Mouse (Mus musculus) MEL (cell line): Measurements from ENCODE around the gene Sds. TPM values are rescaled to one million over a fixed set of nuclear protein-coding genes. Genes with fewer than 3 reads are reported as not detected.

Source experiments
- DNase-seq: peaks from one replicate; pipeline ENCODE4 v3.0.0; 2011; ENCODE audit warnings: low read depth, low spot score
- H3K27ac ChIP-seq: 2 replicates; pipeline ENCODE4 v1.5.1; 2012; ENCODE audit warnings: low read depth, mild to moderate bottlenecking, control low read depth, low read length, moderate library complexity; ENCODE audit not compliant: control insufficient read depth
- H3K27me3 ChIP-seq, 2 experiments: fragments of 150-350 bp in 1 of 2; sonication (generic) in 1 of 2; 2 replicates each; pipeline ENCODE4 v1.6.1; 2012; ENCODE audit warnings: low read length in 2 of 2, mild to moderate bottlenecking in 2 of 2, improper control_type of control experiment in 1 of 2, moderate library complexity in 1 of 2; ENCODE audit not compliant: insufficient read depth in 2 of 2, control insufficient read depth in 1 of 2
- H3K36me3 ChIP-seq, 2 experiments: 2 replicates each; pipeline ENCODE4 v1.6.1; 2012 to 2014; ENCODE audit warnings: low read length in 2 of 2, improper control_type of control experiment in 1 of 2, inconsistent platforms in 1 of 2, mild to moderate bottlenecking in 1 of 2; ENCODE audit not compliant: insufficient read depth in 2 of 2, control insufficient read depth in 1 of 2
- H3K4me1 ChIP-seq, 2 experiments: fragments of 150-350 bp in 1 of 2; sonication (generic) in 1 of 2; 2 replicates each; pipeline ENCODE4 v1.6.1; 2012; ENCODE audit warnings: low read length in 2 of 2, improper control_type of control experiment in 1 of 2, mild to moderate bottlenecking in 1 of 2; ENCODE audit not compliant: insufficient read depth in 2 of 2, control insufficient read depth in 1 of 2
- H3K4me3 ChIP-seq, 2 experiments: fragments of 150-350 bp in 1 of 2; sonication (generic) in 1 of 2; 2 replicates each; pipeline ENCODE4 v1.5.1; 2012; ENCODE audit warnings: low read depth in 2 of 2, low read length in 2 of 2, mild to moderate bottlenecking in 2 of 2, moderate library complexity in 2 of 2, control low read depth in 1 of 2, improper control_type of control experiment in 1 of 2; ENCODE audit not compliant: control insufficient read depth in 1 of 2, insufficient read depth in 1 of 2
- H3K79me2 ChIP-seq: 2 replicates; pipeline ENCODE4 v1.6.1; 2012; ENCODE audit warnings: mild to moderate bottlenecking, low read length, moderate library complexity; ENCODE audit not compliant: control insufficient read depth, poor library complexity, insufficient read depth
- H3K9ac ChIP-seq: 2 replicates; pipeline ENCODE4 v1.6.1; 2012; ENCODE audit warnings: low read depth, mild to moderate bottlenecking, control low read depth, low read length, moderate library complexity; ENCODE audit not compliant: control insufficient read depth, poor library complexity, severe bottlenecking
- H3K9me3 ChIP-seq: fragments of 150-350 bp; sonication (generic); replicated peaks from 2 replicates; pipeline ENCODE4 v1.6.1; 2012; ENCODE audit warnings: mild to moderate bottlenecking, low read length, improper control_type of control experiment, moderate library complexity; ENCODE audit not compliant: insufficient read depth
- BHLHE40 ChIP-seq: IDR thresholded peaks from 2 replicates; pipeline ENCODE4 v1.6.1; 2012; ENCODE audit warnings: low read depth, mild to moderate bottlenecking, inconsistent platforms, low read length, improper control_type of control experiment, borderline replicate concordance
- CHD1 ChIP-seq: IDR thresholded peaks from 2 replicates; pipeline ENCODE4 v1.6.1; 2012; ENCODE audit warnings: low read depth, mild to moderate bottlenecking, inconsistent platforms, low read length, improper control_type of control experiment
- CTCF ChIP-seq, 3 experiments: IDR thresholded peaks in 2 of 3; conservative IDR thresholded peaks in 1 of 3; 2 replicates each; pipeline ENCODE4 v1.5.1; 2011 to 2012; ENCODE audit warnings: low read length in 3 of 3, low read depth in 2 of 3, mild to moderate bottlenecking in 2 of 3, improper control_type of control experiment in 1 of 3, inconsistent platforms in 1 of 3, mixed read lengths in 1 of 3, moderate library complexity in 1 of 3; ENCODE audit not compliant: control insufficient read depth in 1 of 3, insufficient read depth in 1 of 3, poor library complexity in 1 of 3, severe bottlenecking in 1 of 3
- ELF1 ChIP-seq: IDR thresholded peaks from 2 replicates; pipeline ENCODE4 v1.6.1; 2014; ENCODE audit warnings: low read depth, mild to moderate bottlenecking, inconsistent platforms, low read length, improper control_type of control experiment, moderate library complexity
- GABPA ChIP-seq: IDR thresholded peaks from 2 replicates; pipeline ENCODE4 v1.6.1; 2012; ENCODE audit warnings: low read depth, mild to moderate bottlenecking, inconsistent platforms, low read length, improper control_type of control experiment, moderate library complexity
- HCFC1 ChIP-seq: IDR thresholded peaks from 2 replicates; pipeline ENCODE4 v1.6.1; 2012; ENCODE audit warnings: low read depth, mild to moderate bottlenecking, inconsistent platforms, low read length, improper control_type of control experiment, moderate library complexity
- JUND ChIP-seq: IDR thresholded peaks from 2 replicates; pipeline ENCODE4 v1.6.1; 2011; ENCODE audit warnings: low read depth, mild to moderate bottlenecking, improper control_type of control experiment, low read length
- KAT2A ChIP-seq: conservative IDR thresholded peaks from 2 replicates; pipeline ENCODE4 v1.6.1; 2012; ENCODE audit warnings: low read depth, low read length, improper control_type of control experiment, inconsistent platforms
- MAFK ChIP-seq: IDR thresholded peaks from 2 replicates; pipeline ENCODE4 v1.6.1; 2011; ENCODE audit warnings: low read depth, mild to moderate bottlenecking, low read length, improper control_type of control experiment, borderline replicate concordance
- MAX ChIP-seq: IDR thresholded peaks from 2 replicates; pipeline ENCODE4 v1.6.1; 2011; ENCODE audit warnings: low read length, improper control_type of control experiment
- MAZ ChIP-seq: IDR thresholded peaks from 2 replicates; pipeline ENCODE4 v1.6.1; 2012; ENCODE audit warnings: low read depth, mild to moderate bottlenecking, inconsistent platforms, low read length, improper control_type of control experiment
- MXI1 ChIP-seq: IDR thresholded peaks from 2 replicates; pipeline ENCODE4 v1.6.1; 2011; ENCODE audit warnings: mild to moderate bottlenecking, low read depth, low read length, improper control_type of control experiment
- MYB ChIP-seq: IDR thresholded peaks from 2 replicates; pipeline ENCODE4 v1.6.1; 2011; ENCODE audit warnings: mild to moderate bottlenecking, low read depth, low read length, improper control_type of control experiment
- MYC ChIP-seq: IDR thresholded peaks from 2 replicates; pipeline ENCODE4 v1.6.1; 2011; ENCODE audit warnings: low read depth, mild to moderate bottlenecking, low read length, improper control_type of control experiment, moderate library complexity
- NRF1 ChIP-seq: IDR thresholded peaks from 2 replicates; pipeline ENCODE4 v1.6.1; 2014; ENCODE audit warnings: low read depth, mild to moderate bottlenecking, inconsistent platforms, low read length, improper control_type of control experiment, moderate library complexity; ENCODE audit not compliant: poor library complexity, insufficient read depth, severe bottlenecking
- POLR2A ChIP-seq, 2 experiments: IDR thresholded peaks; 2 replicates each; pipeline ENCODE4 v1.6.1; 2011 to 2012; ENCODE audit warnings: low read length in 2 of 2, mild to moderate bottlenecking in 2 of 2, control low read depth in 1 of 2, improper control_type of control experiment in 1 of 2, low read depth in 1 of 2, moderate library complexity in 1 of 2; ENCODE audit not compliant: control insufficient read depth in 1 of 2, insufficient read depth in 1 of 2, poor library complexity in 1 of 2
- SMC3 ChIP-seq: IDR thresholded peaks from 2 replicates; pipeline ENCODE4 v1.6.1; 2011; ENCODE audit warnings: low read depth, low read length, improper control_type of control experiment
- TAL1 ChIP-seq: IDR thresholded peaks from 2 replicates; pipeline ENCODE4 v1.6.1; 2012; ENCODE audit warnings: mild to moderate bottlenecking, inconsistent platforms, low read length, moderate library complexity, mixed read lengths
- TBP ChIP-seq: IDR thresholded peaks from 2 replicates; pipeline ENCODE4 v1.8.0; 2011; ENCODE audit warnings: low read depth, low read length, improper control_type of control experiment
- USF1 ChIP-seq: IDR thresholded peaks from 2 replicates; pipeline ENCODE4 v1.6.1; 2014; ENCODE audit warnings: low read depth, mild to moderate bottlenecking, inconsistent platforms, low read length, improper control_type of control experiment, moderate library complexity
- USF2 ChIP-seq, 2 experiments: IDR thresholded peaks; 2 replicates each; pipeline ENCODE4 v1.6.1; 2011 to 2012; ENCODE audit warnings: improper control_type of control experiment in 2 of 2, low read length in 2 of 2, borderline replicate concordance in 1 of 2, inconsistent platforms in 1 of 2, low read depth in 1 of 2, mild to moderate bottlenecking in 1 of 2; ENCODE audit not compliant: insufficient read depth in 1 of 2
- ZC3H11A ChIP-seq: IDR thresholded peaks from 2 replicates; pipeline ENCODE4 v1.6.1; 2012; ENCODE audit warnings: low read depth, mild to moderate bottlenecking, inconsistent platforms, low read length, improper control_type of control experiment
- ZMIZ1 ChIP-seq: IDR thresholded peaks from 2 replicates; pipeline ENCODE4 v1.6.1; 2012; ENCODE audit warnings: low read depth, mild to moderate bottlenecking, inconsistent platforms, low read length, improper control_type of control experiment, moderate library complexity
- ZNF384 ChIP-seq: IDR thresholded peaks from 2 replicates; pipeline ENCODE4 v1.6.1; 2012; ENCODE audit warnings: low read depth, mild to moderate bottlenecking, inconsistent platforms, low read length, improper control_type of control experiment
- polyA plus RNA-seq, 2 experiments: library from polyadenylated mRNA; stranded (reverse) in 1 of 2; unstranded in 1 of 2; fragments of >175 nt in 1 of 2; fragments of >200 nt in 1 of 2; gene quantifications; 2 replicates each; pipeline versions ENCODE4 v1.2.1 to v1.2.4; 2012; ENCODE audit warnings: low replicate concordance in 2 of 2, low read depth in 1 of 2; ENCODE audit not compliant: insufficient read length in 2 of 2, insufficient read depth in 1 of 2, missing spikeins in 1 of 2
- total RNA-seq: library from RNA; depleted of rRNA; stranded (reverse); fragments of 300-350 nt; gene quantifications from 2 replicates; pipeline ENCODE4 v1.2.3, GENCODE M21; 2012

Gene Sds
- total and polyA plus RNA-seq, 3 experiments, result 0.17 TPM; not detected in 2

DNA sequence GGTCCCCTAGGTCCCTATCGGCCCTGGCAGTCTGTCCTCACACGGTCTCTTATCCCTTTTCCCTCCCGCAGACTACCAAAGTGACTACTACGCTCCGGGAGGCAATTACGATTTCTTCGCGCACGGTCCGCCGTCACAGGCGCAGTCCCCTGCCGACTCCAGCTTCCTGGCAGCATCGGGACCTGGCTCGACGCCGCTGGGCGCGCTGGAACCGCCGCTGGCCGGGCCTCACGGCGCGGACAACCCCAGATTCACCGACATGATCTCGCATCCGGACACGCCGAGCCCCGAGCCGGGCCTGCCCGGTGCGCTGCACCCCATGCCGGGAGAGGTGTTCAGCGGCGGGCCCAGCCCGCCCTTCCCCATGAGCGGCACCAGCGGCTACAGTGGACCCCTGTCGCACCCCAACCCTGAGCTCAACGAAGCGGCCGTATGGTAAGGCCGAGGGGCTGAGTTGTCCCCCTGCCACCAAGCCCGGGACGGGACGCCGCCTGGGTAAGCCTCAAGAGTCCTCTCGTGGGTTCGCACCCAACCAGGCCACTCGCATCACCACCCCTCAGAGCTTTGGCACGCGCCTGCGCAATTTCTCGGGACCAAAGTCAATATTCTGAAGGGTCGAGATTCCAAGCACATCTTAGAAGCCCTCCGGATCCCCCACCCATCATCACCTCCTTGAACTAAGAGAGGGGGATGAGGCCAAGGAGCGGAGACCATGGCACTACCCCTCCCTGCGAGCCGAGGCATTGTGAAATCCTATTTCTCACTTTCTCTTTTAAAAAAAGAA is 36.2 kb upstream of the Sds start:
- Histone ChIP-seq H3K36me3 (no peaks in the 10 kb centered on the region), H3K9ac (no peak overlapping the region), H3K9me3 (no peaks in the 10 kb centered on the region), H3K79me2 (no peaks in the 10 kb centered on the region), H3K27ac (no peak overlapping the region), H3K4me3 (no peak overlapping the region), H3K4me1 (no peaks in the 10 kb centered on the region), H3K27me3 (no peaks in the 10 kb centered on the region)
- TF ChIP-seq MYC, result no peak
- TF ChIP-seq ZNF384, result no peak
- TF ChIP-seq ZMIZ1, result no peak
- TF ChIP-seq POLR2A (IDR thresholded peaks at IDR 0.05; ENCODE audit: control insufficient read depth in 1 of 2, insufficient read depth in 1 of 2, low read depth in 1 of 2, low read length in 2 of 2, poor library complexity in 1 of 2), result no peak
- TF ChIP-seq SMC3, result no peak
- no peak for TF ChIP-seq USF2 (IDR thresholded peaks at IDR 0.05; ENCODE audit: borderline replicate concordance in 1 of 2, insufficient read depth in 1 of 2, low read depth in 1 of 2, low read length in 2 of 2)
- no peak for TF ChIP-seq GABPA
- no peak for TF ChIP-seq TAL1
- DNase-seq, result no peak

DNA sequence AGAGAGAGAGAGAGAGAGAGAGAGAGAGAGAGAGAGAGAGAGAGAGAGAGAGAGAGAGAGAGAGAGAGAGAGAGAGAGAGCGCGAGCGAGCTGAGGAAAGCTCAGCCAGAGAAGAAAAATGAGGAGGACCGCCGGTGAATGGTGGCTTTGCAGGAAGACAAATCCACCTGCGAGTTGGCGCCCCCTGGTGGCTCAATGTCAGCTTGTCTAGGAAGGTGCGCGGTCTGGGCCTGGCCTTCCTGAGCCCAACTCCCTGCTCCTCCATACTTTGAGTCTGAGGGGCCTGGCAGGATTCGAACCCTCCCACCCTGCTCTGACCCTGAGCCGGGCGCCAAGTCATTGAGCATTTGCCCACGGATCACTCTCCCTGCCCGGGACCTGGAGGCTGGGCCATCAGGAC is 35.6 kb upstream of the Sds start:
- no peak overlapping the region for H3K27ac ChIP-seq
- H3K4me3 ChIP-seq, result no peak overlapping the region
- no peak for TF ChIP-seq USF1
- peak; percentile 24; the same call in 1 of the 2 replicates for TF ChIP-seq SMC3
- TF ChIP-seq MYB, result no peak
- no peak for TF ChIP-seq TAL1
- peak in 2 of 3 experiments; percentile 31 to 56; a peak in 4 of 6 replicates for TF ChIP-seq CTCF (IDR thresholded peaks at IDR 0.05 in 2 of 3, conservative IDR thresholded peaks at IDR 0.05 in 1 of 3; ENCODE audit: control insufficient read depth in 1 of 3, insufficient read depth in 1 of 3, low read depth in 2 of 3, low read length in 3 of 3, poor library complexity in 1 of 3, severe bottlenecking in 1 of 3)
- no peak for TF ChIP-seq NRF1
- no peak for TF ChIP-seq KAT2A
- H3K9me3 ChIP-seq, result no peaks in the 10 kb centered on the region
- no peaks in the 10 kb centered on the region for H3K27me3 ChIP-seq
- H3K4me1 ChIP-seq, result no peaks in the 10 kb centered on the region
- H3K79me2 ChIP-seq, result no peaks in the 10 kb centered on the region
- no peaks in the 10 kb centered on the region for H3K36me3 ChIP-seq
- no peak overlapping the region for H3K9ac ChIP-seq
- no peak for DNase-seq

DNA sequence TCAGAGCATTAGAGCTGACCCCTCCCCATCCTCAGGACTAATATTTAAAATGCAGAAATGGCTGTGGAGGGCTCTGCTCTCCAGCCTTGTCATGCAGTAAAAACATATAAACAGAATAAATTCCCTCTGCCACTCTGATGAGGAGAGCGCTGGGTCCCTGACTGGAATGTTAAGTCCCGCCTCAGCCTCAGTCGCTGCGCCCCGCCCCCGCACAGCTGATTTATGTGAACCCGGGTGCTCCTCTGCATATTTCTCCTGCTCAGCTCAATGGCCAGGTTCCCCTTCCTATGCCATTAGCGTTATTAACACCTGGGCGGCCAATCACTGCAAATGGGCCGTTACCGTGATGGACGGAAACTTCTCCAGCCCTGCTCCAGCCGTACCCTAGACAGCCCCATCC is 29.0 kb upstream of the Sds start:
- no peaks in the 10 kb centered on the region for H3K4me1 ChIP-seq
- no peaks in the 10 kb centered on the region for H3K9me3 ChIP-seq
- H3K9ac ChIP-seq, result no peak overlapping the region
- no peak overlapping the region for H3K4me3 ChIP-seq
- no peaks in the 10 kb centered on the region for H3K27me3 ChIP-seq
- DNase-seq, result no peak
- no peaks in the 10 kb centered on the region for H3K79me2 ChIP-seq
- H3K27ac ChIP-seq, result no peak overlapping the region
- H3K36me3 ChIP-seq, result no peaks in the 10 kb centered on the region
- TF ChIP-seq TBP (no peak), MXI1 (no peak), USF1 (no peak), HCFC1 (no peak), MAX (no peak), ZC3H11A (no peak), ELF1 (no peak), CHD1 (no peak), JUND (no peak), MYC (no peak), BHLHE40 (no peak), MAZ (no peak), USF2 (IDR thresholded peaks at IDR 0.05; ENCODE audit: borderline replicate concordance in 1 of 2, insufficient read depth in 1 of 2, low read depth in 1 of 2, low read length in 2 of 2) (no peak), POLR2A (IDR thresholded peaks at IDR 0.05; ENCODE audit: control insufficient read depth in 1 of 2, insufficient read depth in 1 of 2, low read depth in 1 of 2, low read length in 2 of 2, poor library complexity in 1 of 2) (no peak), MAFK (no peak)
